Mouse (Mus musculus): ENCODE data around the gene Trpm8. TPM values are rescaled to one million over a fixed set of nuclear protein-coding genes. Genes with fewer than 3 reads are reported as not detected.

Trpm8 gene
- polyA plus RNA-seq, 1 experiment: not detected

DNA sequence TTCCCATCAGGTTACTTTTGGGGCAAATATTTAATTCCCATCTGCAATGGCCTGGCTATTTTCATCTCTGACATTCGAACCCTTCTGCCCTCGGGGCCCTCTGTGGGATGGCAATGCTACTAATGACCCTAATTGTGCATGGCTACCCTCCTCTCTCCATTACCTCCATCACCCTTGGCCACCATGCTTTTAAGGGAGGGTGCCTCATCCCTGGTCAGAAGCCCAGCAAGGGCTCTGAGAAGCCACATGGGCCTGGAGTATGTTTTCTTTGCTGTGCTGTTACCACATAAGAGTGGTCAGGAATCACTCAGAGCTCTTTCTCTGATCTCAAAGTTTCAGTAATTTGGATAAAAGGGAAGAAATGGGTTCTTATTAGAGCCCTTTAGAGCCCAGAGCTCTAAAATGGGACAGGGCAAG lies 22.1 kb downstream of the Trpm8 start:
- TF ChIP-seq POLR2A (IDR thresholded peaks at IDR 0.05; ENCODE audit: low read depth, low read length): no peak
- no peak for TF ChIP-seq CTCF (IDR thresholded peaks at IDR 0.05; ENCODE audit: extremely low read depth, insufficient read depth, insufficient read length, insufficient replicate concordance)
- Histone ChIP-seq H3K27me3 (ENCODE audit: control insufficient read depth, insufficient read depth, low read length) (no peaks in the 10 kb centered on the region), H3K27ac (ENCODE audit: insufficient read depth, low read length) (no peak overlapping the region), H3K4me3 (ENCODE audit: extremely low read depth, insufficient read depth, insufficient read length) (no peak overlapping the region), H3K36me3 (ENCODE audit: control insufficient read depth, insufficient read depth, low read length) (no peaks in the 10 kb centered on the region), H3K4me1 (ENCODE audit: control insufficient read depth, insufficient read depth, insufficient read length) (no peaks in the 10 kb centered on the region)
- 78% methylated on average over 2 of the region's 2 CpGs for WGBS
- DNase-seq (ENCODE audit: low read depth in 1 of 2, low spot score in 2 of 2): no peak

DNA sequence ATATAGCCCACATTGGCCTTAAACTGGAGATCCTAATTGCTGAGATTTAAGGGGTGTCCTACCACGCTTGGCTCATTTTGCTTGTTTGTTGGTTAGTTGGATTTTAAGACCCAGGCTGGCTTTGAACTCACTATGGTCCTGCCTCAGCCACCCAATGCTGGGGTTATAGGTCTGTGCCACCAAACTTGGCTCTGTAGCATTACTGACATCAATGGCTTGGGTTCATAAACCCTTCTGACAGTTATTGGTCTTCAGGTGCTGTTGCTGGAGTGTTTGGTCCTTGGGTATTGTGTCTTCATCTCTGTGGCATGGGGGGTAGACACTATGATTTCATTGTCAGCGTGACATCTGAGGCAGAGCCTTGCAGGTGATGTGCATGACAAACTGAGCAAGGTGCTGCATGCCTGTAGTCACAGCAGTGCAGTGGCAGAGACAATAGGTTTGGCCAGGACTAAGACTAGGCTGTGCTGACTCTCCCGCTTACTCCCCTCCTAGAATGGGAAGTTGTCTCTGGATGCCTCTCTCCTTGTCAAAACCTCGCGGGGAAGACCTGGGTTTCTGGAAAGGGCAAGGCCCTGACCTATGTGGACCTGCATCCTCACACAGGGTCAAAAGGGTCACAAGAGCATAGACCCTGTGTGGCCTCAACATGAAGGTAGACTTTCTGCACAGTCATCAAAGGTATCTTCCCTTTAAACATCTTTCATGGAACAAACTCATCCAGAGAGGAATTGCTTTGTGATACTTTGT lies 23.0 kb downstream of the Trpm8 start:
- no peak overlapping the region for H3K27ac ChIP-seq (ENCODE audit: insufficient read depth, low read length)
- no peak for DNase-seq (ENCODE audit: low read depth in 1 of 2, low spot score in 2 of 2)
- TF ChIP-seq CTCF (IDR thresholded peaks at IDR 0.05; ENCODE audit: extremely low read depth, insufficient read depth, insufficient read length, insufficient replicate concordance): no peak
- no peak for TF ChIP-seq POLR2A (IDR thresholded peaks at IDR 0.05; ENCODE audit: low read depth, low read length)
- no peaks in the 10 kb centered on the region for H3K36me3 ChIP-seq (ENCODE audit: control insufficient read depth, insufficient read depth, low read length)
- no peaks in the 10 kb centered on the region for H3K4me1 ChIP-seq (ENCODE audit: control insufficient read depth, insufficient read depth, insufficient read length)
- H3K4me3 ChIP-seq (ENCODE audit: extremely low read depth, insufficient read depth, insufficient read length): no peak overlapping the region
- H3K27me3 ChIP-seq (ENCODE audit: control insufficient read depth, insufficient read depth, low read length): no peaks in the 10 kb centered on the region
- 35% methylated on average over 5 of the region's 5 CpGs for WGBS

- Histone ChIP-seq H3K36me3 (ENCODE audit: control insufficient read depth, insufficient read depth, low read length) (no peaks in the 10 kb centered on the region), H3K27ac (ENCODE audit: insufficient read depth, low read length) (no peak overlapping the region), H3K27me3 (ENCODE audit: control insufficient read depth, insufficient read depth, low read length) (no peaks in the 10 kb centered on the region), H3K4me3 (ENCODE audit: extremely low read depth, insufficient read depth, insufficient read length) (no peak overlapping the region), H3K4me1 (ENCODE audit: control insufficient read depth, insufficient read depth, insufficient read length) (no peaks in the 10 kb centered on the region)
- DNase-seq (ENCODE audit: low read depth in 1 of 2, low spot score in 2 of 2): no peak
- no peak for TF ChIP-seq CTCF (IDR thresholded peaks at IDR 0.05; ENCODE audit: extremely low read depth, insufficient read depth, insufficient read length, insufficient replicate concordance)
- no peak for TF ChIP-seq POLR2A (IDR thresholded peaks at IDR 0.05; ENCODE audit: low read depth, low read length)
- whole genome bisulfite sequencing: 69% methylated on average over 9 of the region's 9 CpGs
Observed at GRCm38 (mm10) chr1:88301121-88302014, 23.9 kb downstream of the Trpm8 start.

DNA sequence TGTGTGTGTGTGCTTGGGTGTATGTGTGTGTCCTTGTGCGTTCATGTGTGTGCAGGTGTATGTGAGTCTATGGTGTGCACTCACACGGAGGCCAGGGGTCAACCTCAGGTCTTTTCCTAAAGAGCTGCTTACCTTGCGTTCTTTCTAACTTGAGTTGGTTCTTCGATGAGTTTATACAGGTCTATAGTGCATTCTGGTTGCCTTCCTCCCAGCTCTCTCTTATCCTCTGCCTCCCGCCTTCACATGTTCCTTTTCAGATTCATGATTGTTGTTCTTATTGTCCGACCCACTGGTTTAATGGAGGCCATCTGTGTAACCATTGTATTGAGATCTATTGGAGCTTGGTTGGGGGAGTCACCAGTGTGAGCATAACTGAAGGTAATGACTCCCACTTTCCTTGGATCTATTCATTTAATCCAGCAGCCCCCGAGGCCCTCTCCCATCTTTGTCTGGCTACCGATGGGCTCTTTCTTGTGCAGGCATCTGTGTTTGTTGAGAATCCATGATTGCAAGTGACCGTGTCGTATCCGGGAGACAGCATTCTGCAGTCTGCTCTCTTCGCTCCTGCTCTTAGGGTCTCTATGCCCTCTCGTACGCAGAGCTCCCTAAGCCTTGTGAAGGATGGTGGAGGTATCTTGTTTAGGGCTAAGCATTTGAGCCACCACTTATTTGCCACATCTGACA lies 24.7 kb downstream of the Trpm8 start:
- no peak for DNase-seq (ENCODE audit: low read depth in 1 of 2, low spot score in 2 of 2)
- Histone ChIP-seq H3K4me1 (ENCODE audit: control insufficient read depth, insufficient read depth, insufficient read length) (no peaks in the 10 kb centered on the region), H3K4me3 (ENCODE audit: extremely low read depth, insufficient read depth, insufficient read length) (no peak overlapping the region), H3K27me3 (ENCODE audit: control insufficient read depth, insufficient read depth, low read length) (no peaks in the 10 kb centered on the region), H3K36me3 (ENCODE audit: control insufficient read depth, insufficient read depth, low read length) (no peaks in the 10 kb centered on the region), H3K27ac (ENCODE audit: insufficient read depth, low read length) (no peak overlapping the region)
- WGBS: 65% methylated on average over 14 of the region's 14 CpGs
- TF ChIP-seq POLR2A (IDR thresholded peaks at IDR 0.05; ENCODE audit: low read depth, low read length): no peak
- no peak for TF ChIP-seq CTCF (IDR thresholded peaks at IDR 0.05; ENCODE audit: extremely low read depth, insufficient read depth, insufficient read length, insufficient replicate concordance)

DNA sequence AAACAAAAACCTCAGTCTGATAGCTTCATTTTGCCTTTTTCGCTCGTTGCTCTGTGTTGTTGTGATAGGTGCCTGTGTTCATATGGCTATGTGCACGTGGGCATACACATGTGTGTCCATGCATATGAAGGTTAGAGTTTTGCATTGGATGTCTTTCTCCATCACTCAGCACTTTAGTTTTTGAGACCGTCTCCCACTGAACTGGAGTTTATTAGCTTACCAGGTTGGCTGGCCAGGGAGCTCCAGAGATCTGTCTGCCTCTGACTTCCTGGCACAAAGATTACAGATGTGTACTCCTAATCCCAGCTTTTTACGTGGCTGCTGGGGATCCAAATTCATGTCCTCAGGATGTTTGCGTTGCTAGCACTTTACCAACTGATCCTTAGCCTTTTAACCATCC lies 26.3 kb downstream of the Trpm8 start:
- Histone ChIP-seq H3K27ac (ENCODE audit: insufficient read depth, low read length) (no peak overlapping the region), H3K27me3 (ENCODE audit: control insufficient read depth, insufficient read depth, low read length) (no peaks in the 10 kb centered on the region), H3K4me1 (ENCODE audit: control insufficient read depth, insufficient read depth, insufficient read length) (no peaks in the 10 kb centered on the region), H3K4me3 (ENCODE audit: extremely low read depth, insufficient read depth, insufficient read length) (no peak overlapping the region), H3K36me3 (ENCODE audit: control insufficient read depth, insufficient read depth, low read length) (no peaks in the 10 kb centered on the region)
- no peak for DNase-seq (ENCODE audit: low read depth in 1 of 2, low spot score in 2 of 2)
- WGBS: 66% methylated on average over 6 of the region's 6 CpGs
- TF ChIP-seq POLR2A (IDR thresholded peaks at IDR 0.05; ENCODE audit: low read depth, low read length): no peak
- no peak for TF ChIP-seq CTCF (IDR thresholded peaks at IDR 0.05; ENCODE audit: extremely low read depth, insufficient read depth, insufficient read length, insufficient replicate concordance)

DNA sequence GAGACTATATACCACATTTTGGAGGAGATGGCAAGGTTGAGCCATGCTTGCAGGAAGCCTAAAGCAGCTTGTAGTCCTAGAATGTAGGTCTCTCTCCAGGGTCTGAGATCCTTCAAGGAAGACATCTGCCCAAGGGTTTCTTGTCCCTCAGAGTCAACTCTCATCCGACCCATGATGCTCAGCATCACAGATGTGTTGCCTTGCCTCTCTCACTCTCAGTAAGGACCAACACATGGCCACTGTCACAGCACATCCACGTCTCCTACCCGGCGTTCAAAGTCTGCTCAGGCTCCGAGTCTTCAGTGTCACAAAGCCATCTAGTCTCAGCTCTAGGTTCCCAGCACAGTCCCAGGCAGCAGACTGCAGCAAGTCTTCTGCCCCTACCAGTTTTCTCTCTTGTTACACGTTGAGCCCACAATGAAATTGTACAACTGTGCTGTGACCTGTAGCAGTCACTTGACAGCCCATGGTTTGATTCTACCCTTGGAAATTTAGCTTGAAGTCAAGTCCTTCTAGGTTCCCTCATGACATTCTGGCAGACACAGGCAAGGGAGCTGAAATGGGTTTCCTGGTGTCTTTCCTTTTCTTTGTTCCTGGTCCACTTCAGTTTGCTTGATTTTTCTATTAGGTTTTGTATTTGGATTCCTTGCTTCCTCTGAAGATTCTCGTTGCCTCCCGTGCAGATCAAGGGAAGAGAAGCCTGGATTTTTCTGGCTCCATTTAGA lies 27.0 kb downstream of the Trpm8 start:
- H3K4me1 ChIP-seq (ENCODE audit: control insufficient read depth, insufficient read depth, insufficient read length): no peaks in the 10 kb centered on the region
- H3K27me3 ChIP-seq (ENCODE audit: control insufficient read depth, insufficient read depth, low read length): no peaks in the 10 kb centered on the region
- no peak overlapping the region for H3K4me3 ChIP-seq (ENCODE audit: extremely low read depth, insufficient read depth, insufficient read length)
- 59% methylated on average over 8 of the region's 8 CpGs for WGBS
- TF ChIP-seq POLR2A (IDR thresholded peaks at IDR 0.05; ENCODE audit: low read depth, low read length): no peak
- no peak overlapping the region for H3K27ac ChIP-seq (ENCODE audit: insufficient read depth, low read length)
- no peaks in the 10 kb centered on the region for H3K36me3 ChIP-seq (ENCODE audit: control insufficient read depth, insufficient read depth, low read length)
- DNase-seq (ENCODE audit: low read depth in 1 of 2, low spot score in 2 of 2): no peak

Measured in spleen, adult 2 months (tissue).